Mouse (Mus musculus): ENCODE results near the gene Snd1.

DNA sequence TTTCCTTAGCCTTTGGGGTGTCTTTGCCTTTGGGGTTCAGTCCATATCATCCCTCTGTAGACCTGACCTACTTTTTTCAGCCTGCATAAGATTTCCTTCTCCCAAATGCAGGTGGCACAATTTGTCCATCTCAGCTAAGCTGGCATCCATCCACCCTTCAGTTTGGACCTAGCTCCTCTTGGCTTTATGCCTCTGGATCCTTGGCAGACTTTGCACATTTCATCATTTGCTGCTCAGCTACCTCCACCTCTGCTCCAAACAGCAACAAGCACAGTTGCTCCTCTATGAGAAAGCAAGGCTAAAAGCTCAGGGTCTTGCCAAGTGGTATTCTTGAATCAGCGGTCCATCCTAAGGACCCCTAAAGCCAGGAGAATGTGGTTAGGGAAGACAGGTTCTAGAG lies 500.2 kb downstream of the Snd1 start:
- TF ChIP-seq CTCF (conservative IDR thresholded peaks at IDR 0.05; ENCODE audit: low read length) (no peak), POU5F1 (IDR thresholded peaks at IDR 0.05; ENCODE audit: borderline replicate concordance, low read length) (no peak)

Data from E14TG2a.4 (cell line).